Mouse (Mus musculus) hindbrain, embryonic 16.5 days (tissue): ENCODE data around the gene Ssr3. TPM values are rescaled to one million over a fixed set of nuclear protein-coding genes. Genes with fewer than 3 reads are reported as not detected.

Source experiments
- ATAC-seq: fragments of 200-750 bp; cut with Nextera tagmentation; 2 replicates; pipeline ENCODE4 v1.8.0; 2017; ENCODE audit warnings: moderate TSS enrichment, moderate library complexity
- H3K27ac ChIP-seq: fragments of 300-500 bp; sonication (generic); 2 replicates; pipeline ENCODE4 v1.5.1; 2014; ENCODE audit warnings: low read depth, mild to moderate bottlenecking, control low read depth, low read length, moderate library complexity
- H3K27me3 ChIP-seq: fragments of 300-500 bp; sonication (generic); replicated peaks from 2 replicates; pipeline ENCODE4 v1.6.1; 2014; ENCODE audit warnings: low read length; ENCODE audit not compliant: control insufficient read depth, insufficient read depth
- H3K36me3 ChIP-seq: fragments of 300-500 bp; sonication (generic); 2 replicates; pipeline ENCODE4 v1.6.1; 2014; ENCODE audit warnings: mild to moderate bottlenecking, low read length, moderate library complexity, mixed read lengths; ENCODE audit not compliant: control insufficient read depth, insufficient read depth
- H3K4me1 ChIP-seq: fragments of 300-500 bp; sonication (generic); 2 replicates; pipeline ENCODE4 v1.6.1; 2014; ENCODE audit warnings: low read depth, low read length; ENCODE audit not compliant: control insufficient read depth, insufficient read depth
- H3K4me2 ChIP-seq: fragments of 300-500 bp; sonication (generic); 2 replicates; pipeline ENCODE4 v1.6.1; 2014; ENCODE audit warnings: mild to moderate bottlenecking, low read length, control low read depth, moderate library complexity
- H3K4me3 ChIP-seq: fragments of 300-500 bp; sonication (generic); 2 replicates; pipeline ENCODE4 v1.5.1; 2014; ENCODE audit warnings: mild to moderate bottlenecking, low read length, control low read depth, moderate library complexity
- H3K9ac ChIP-seq: fragments of 300-500 bp; sonication (generic); 2 replicates; pipeline ENCODE4 v1.6.1; 2014; ENCODE audit warnings: low read depth, mild to moderate bottlenecking, control low read depth, low read length, moderate library complexity
- H3K9me3 ChIP-seq: fragments of 300-500 bp; sonication (generic); 2 replicates; pipeline ENCODE4 v1.6.1; 2014; ENCODE audit warnings: mild to moderate bottlenecking, low read length, moderate library complexity; ENCODE audit not compliant: control insufficient read depth
- WGBS: fragments of 180-500 bp; shearing (Covaris S2); extraction: QIAGEN DNeasy Blood & Tissue Kit; methylation state at CpG from one replicate; pipeline ENCODE4 v1.1.7; 2014; 5-methylcytosine and 5-hydroxymethylcytosine counted together
- polyA plus RNA-seq: library from polyadenylated mRNA; unstranded; fragments of >200 nt; fragmentation: Nextera tagmentation; extraction: Ambion mirVana; gene quantifications from 2 replicates; pipeline ENCODE4 v1.2.1, GENCODE M21; 2015

Gene Ssr3
- polyA plus RNA-seq, 1 experiment from 2014 or later: 171 TPM

- ATAC-seq: no peak
- WGBS: 77% methylated on average over 4 of the region's 4 CpGs
- Histone ChIP-seq H3K27ac (no peak overlapping the region), H3K9me3 (no peaks in the 10 kb centered on the region), H3K9ac (no peak overlapping the region), H3K4me1 (no peaks in the 10 kb centered on the region), H3K27me3 (no peaks in the 10 kb centered on the region), H3K36me3 (peaks cover 14% of the 10 kb centered on the region), H3K4me2 (no peak overlapping the region), H3K4me3 (no peak overlapping the region)
These were observed 11.3 kb downstream of the Ssr3 start for GRCm38 (mm10) chr3:65381094-65381493.

GRCm38 (mm10) chr3:65379884-65380539, 12.4 kb downstream of the Ssr3 start:
- 72% methylated on average over 4 of the region's 4 CpGs for WGBS
- peaks cover 16% of the 10 kb centered on the region for H3K36me3 ChIP-seq
- ATAC-seq: no peak

GRCm38 (mm10) chr3:65378724-65379123, 13.7 kb downstream of the Ssr3 start:
- peaks cover 16% of the 10 kb centered on the region for H3K36me3 ChIP-seq
- no peak overlapping the region for H3K9ac ChIP-seq
- H3K27me3 ChIP-seq: no peaks in the 10 kb centered on the region
- no peak overlapping the region for H3K27ac ChIP-seq
- ATAC-seq: no peak
- no peak overlapping the region for H3K4me3 ChIP-seq
- H3K4me2 ChIP-seq: no peak overlapping the region
- H3K4me1 ChIP-seq: no peaks in the 10 kb centered on the region
- no peaks in the 10 kb centered on the region for H3K9me3 ChIP-seq

More at GRCm38 (mm10) chr3:65379884-65380539, 12.4 kb downstream of the Ssr3 start:
- H3K4me1 ChIP-seq: no peaks in the 10 kb centered on the region
- H3K4me3 ChIP-seq: no peak overlapping the region
- no peak overlapping the region for H3K4me2 ChIP-seq
- H3K27ac ChIP-seq: no peak overlapping the region
- no peak overlapping the region for H3K9ac ChIP-seq
- no peaks in the 10 kb centered on the region for H3K27me3 ChIP-seq
- H3K9me3 ChIP-seq: no peaks in the 10 kb centered on the region

- no peaks in the 10 kb centered on the region for H3K9me3 ChIP-seq
- H3K9ac ChIP-seq: no peak overlapping the region
- whole genome bisulfite sequencing: 87% methylated on average over 3 of the region's 3 CpGs
- no peaks in the 10 kb centered on the region for H3K4me1 ChIP-seq
- H3K27me3 ChIP-seq: no peaks in the 10 kb centered on the region
- ATAC-seq: no peak
- no peak overlapping the region for H3K4me3 ChIP-seq
- no peak overlapping the region for H3K4me2 ChIP-seq
- no peak overlapping the region for H3K27ac ChIP-seq
- H3K36me3 ChIP-seq: peaks cover 13% of the 10 kb centered on the region
These were observed 17.7 kb downstream of the Ssr3 start for GRCm38 (mm10) chr3:65374729-65375128.

- Histone ChIP-seq H3K9ac (no peak overlapping the region), H3K4me1 (no peaks in the 10 kb centered on the region), H3K27ac (no peak overlapping the region), H3K4me3 (no peak overlapping the region), H3K9me3 (no peaks in the 10 kb centered on the region), H3K27me3 (no peaks in the 10 kb centered on the region), H3K36me3 (peaks cover 9% of the 10 kb centered on the region; the same call in 1 of the 2 replicates), H3K4me2 (no peak overlapping the region)
- ATAC-seq: no peak
- WGBS: 68% methylated on average over 5 of the region's 5 CpGs
These were observed 18.7 kb downstream of the Ssr3 start for GRCm38 (mm10) chr3:65373594-65374182.

GRCm38 (mm10) chr3:65372552-65372951, 19.9 kb downstream of the Ssr3 start:
- Histone ChIP-seq H3K27ac (no peak overlapping the region), H3K4me1 (no peaks in the 10 kb centered on the region), H3K4me3 (no peak overlapping the region), H3K4me2 (no peak overlapping the region), H3K27me3 (no peaks in the 10 kb centered on the region), H3K9me3 (no peaks in the 10 kb centered on the region), H3K36me3 (peaks cover 9% of the 10 kb centered on the region; the same call in 1 of the 2 replicates), H3K9ac (no peak overlapping the region)
- no peak for ATAC-seq
- 92% methylated on average over 4 of the region's 4 CpGs for WGBS

- no peaks in the 10 kb centered on the region for H3K9me3 ChIP-seq
- no peaks in the 10 kb centered on the region for H3K27me3 ChIP-seq
- no peaks in the 10 kb centered on the region for H3K4me1 ChIP-seq
- H3K36me3 ChIP-seq: 0 out of 2 replicates have a peak, but pooled peaks cover 7% of the 10 kb centered on the region
- no peak overlapping the region for H3K4me2 ChIP-seq
- no peak overlapping the region for H3K4me3 ChIP-seq
- 36% methylated on average over 4 of the region's 4 CpGs for WGBS
- no peak overlapping the region for H3K9ac ChIP-seq
- H3K27ac ChIP-seq: no peak overlapping the region
- ATAC-seq: no peak
These were observed 24.5 kb downstream of the Ssr3 start for GRCm38 (mm10) chr3:65367944-65368343.

- Histone ChIP-seq H3K36me3 (no peaks in the 10 kb centered on the region), H3K4me3 (no peak overlapping the region), H3K27ac (no peak overlapping the region), H3K4me2 (no peak overlapping the region), H3K4me1 (no peaks in the 10 kb centered on the region), H3K9me3 (no peaks in the 10 kb centered on the region), H3K9ac (no peak overlapping the region), H3K27me3 (no peaks in the 10 kb centered on the region)
- no peak for ATAC-seq
- 89% methylated on average over 10 of the region's 10 CpGs for WGBS
These were observed 26.3 kb downstream of the Ssr3 start for GRCm38 (mm10) chr3:65365921-65366710.

GRCm38 (mm10) chr3:65365184-65365583, 27.2 kb downstream of the Ssr3 start:
- no peaks in the 10 kb centered on the region for H3K9me3 ChIP-seq
- H3K27ac ChIP-seq: no peak overlapping the region
- H3K36me3 ChIP-seq: no peaks in the 10 kb centered on the region
- H3K4me3 ChIP-seq: no peak overlapping the region
- no peaks in the 10 kb centered on the region for H3K4me1 ChIP-seq
- no peak for ATAC-seq
- H3K4me2 ChIP-seq: no peak overlapping the region
- no peak overlapping the region for H3K9ac ChIP-seq
- H3K27me3 ChIP-seq: no peaks in the 10 kb centered on the region
- WGBS: 49% methylated on average over 6 of the region's 6 CpGs
